Mouse (Mus musculus) hindbrain, postnatal 0 days (tissue): Measurements from ENCODE around the gene Plscr5. TPM values are rescaled to one million over a fixed set of nuclear protein-coding genes. Genes with fewer than 3 reads are reported as not detected.
A peak's percentile ranks its signal among the peaks of the same experiment; 100 is the strongest.

Experiments
- ATAC-seq: fragments of 200-750 bp; cut with Nextera tagmentation; 2 replicates; pipeline ENCODE4 v1.8.0; 2017; ENCODE audit warnings: mild to moderate bottlenecking, moderate TSS enrichment, moderate library complexity
- DNase-seq: peaks from one replicate; pipeline ENCODE4 v3.0.0-alpha.2; 2015; ENCODE audit warnings: low spot score
- H3K27ac ChIP-seq: fragments of 300-500 bp; sonication (generic); 2 replicates; pipeline ENCODE4 v1.5.1; 2014; ENCODE audit warnings: mild to moderate bottlenecking
- H3K27me3 ChIP-seq: fragments of 300-500 bp; sonication (generic); 2 replicates; pipeline ENCODE4 v1.6.1; 2014; ENCODE audit warnings: low read length, mixed read lengths; ENCODE audit not compliant: insufficient read depth
- H3K36me3 ChIP-seq: fragments of 300-500 bp; sonication (generic); 2 replicates; pipeline ENCODE4 v1.6.1; 2014; ENCODE audit warnings: low read length, mixed read lengths; ENCODE audit not compliant: insufficient read depth
- H3K4me1 ChIP-seq: fragments of 300-500 bp; sonication (generic); 2 replicates; pipeline ENCODE4 v1.6.1; 2014; ENCODE audit warnings: antibody characterized with exemption, low read length, mixed read lengths; ENCODE audit not compliant: insufficient read depth
- H3K4me2 ChIP-seq: fragments of 300-500 bp; sonication (generic); 2 replicates; pipeline ENCODE4 v1.6.1; 2014; ENCODE audit warnings: low read depth, mild to moderate bottlenecking, low read length, moderate library complexity, mixed read lengths
- H3K4me3 ChIP-seq: fragments of 300-500 bp; sonication (generic); 2 replicates; pipeline ENCODE4 v1.5.1; 2014; ENCODE audit warnings: low read length
- H3K9ac ChIP-seq: fragments of 300-500 bp; sonication (generic); replicated peaks from 2 replicates; pipeline ENCODE4 v1.6.1; 2014; ENCODE audit warnings: mild to moderate bottlenecking, low read length, moderate library complexity, mixed read lengths
- H3K9me3 ChIP-seq: fragments of 300-500 bp; sonication (generic); 2 replicates; pipeline ENCODE4 v1.6.1; 2016; ENCODE audit warnings: low read length, mixed read lengths
- CTCF ChIP-seq: IDR thresholded peaks from 2 replicates; pipeline ENCODE4 v1.5.1; 2016; ENCODE audit warnings: antibody characterized with exemption, control low read depth, low read depth
- WGBS: fragments of 180-500 bp; shearing (Covaris S2); extraction: QIAGEN DNeasy Blood & Tissue Kit; methylation state at CpG from one replicate; pipeline ENCODE4 v1.1.7; 2014; 5-methylcytosine and 5-hydroxymethylcytosine counted together
- polyA plus RNA-seq: library from polyadenylated mRNA; unstranded; fragments of >200 nt; fragmentation: Nextera tagmentation; extraction: Ambion mirVana; gene quantifications from 2 replicates; pipeline ENCODE4 v1.2.1, GENCODE M21; 2015
- total RNA-seq: library from RNA; depleted of rRNA; stranded (reverse); fragments of >200 nt; gene quantifications from 2 replicates; pipeline ENCODE4 v1.2.3, GENCODE M21; 2014

Gene Plscr5
- total and polyA plus RNA-seq, 2 experiments from 2014 or later, result 0.26 to 0.60 TPM

DNA sequence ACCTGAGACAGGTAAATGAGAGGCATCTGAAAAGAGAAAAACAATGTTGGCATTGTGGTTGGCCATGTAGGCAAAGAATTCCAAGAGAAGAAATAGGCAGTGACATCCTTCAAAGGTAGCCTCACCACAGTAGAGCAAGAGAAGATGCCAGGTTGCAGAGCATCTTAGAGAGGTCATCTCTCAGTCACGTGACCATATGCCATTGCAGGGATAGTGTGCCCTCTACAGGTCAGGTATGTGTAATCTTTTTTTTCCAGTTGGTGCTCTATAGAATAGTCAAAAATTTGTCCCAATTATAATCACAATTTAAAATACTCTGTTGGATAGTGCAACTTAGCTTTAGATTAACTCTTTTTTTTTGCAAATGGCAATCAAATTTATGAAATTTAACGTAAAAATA is 1.4 kb upstream of the Plscr5 start:
- Histone ChIP-seq H3K9ac (no peak overlapping the region), H3K4me1 (no peaks in the 10 kb centered on the region), H3K9me3 (no peaks in the 10 kb centered on the region), H3K27ac (no peak overlapping the region), H3K4me3 (no peak overlapping the region), H3K27me3 (no peaks in the 10 kb centered on the region), H3K4me2 (no peak overlapping the region), H3K36me3 (no peaks in the 10 kb centered on the region)
- ATAC-seq, result no peak
- DNase-seq, result no peak
- no peak for TF ChIP-seq CTCF
- 85% methylated on average over 2 of the region's 2 CpGs for WGBS

DNA sequence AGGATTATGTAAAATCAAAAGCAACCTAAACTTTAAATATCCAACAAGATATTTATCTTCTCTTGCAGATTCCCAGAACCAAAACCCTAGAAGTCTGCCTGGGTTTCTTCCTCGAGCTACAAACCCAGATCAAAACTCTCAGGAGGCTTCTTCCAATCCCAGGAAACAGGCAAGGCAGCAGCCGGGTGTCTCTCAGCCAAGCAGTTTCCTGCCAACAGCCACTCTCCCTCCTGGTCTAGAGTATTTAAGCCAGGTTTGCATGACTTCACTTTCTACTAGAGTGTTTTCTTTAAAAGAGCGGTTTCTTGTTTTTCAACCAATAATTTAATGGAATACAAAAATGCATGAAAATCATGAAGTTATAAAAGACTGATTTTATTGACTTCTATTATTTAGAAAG is 5.7 kb downstream of the Plscr5 start:
- no peak overlapping the region for H3K9ac ChIP-seq
- peak; percentile 43 for DNase-seq
- no peak overlapping the region for H3K4me3 ChIP-seq
- H3K4me2 ChIP-seq, result no peak overlapping the region
- no peak overlapping the region for H3K27ac ChIP-seq
- H3K27me3 ChIP-seq, result no peaks in the 10 kb centered on the region
- no peaks in the 10 kb centered on the region for H3K9me3 ChIP-seq
- H3K4me1 ChIP-seq, result no peaks in the 10 kb centered on the region
- TF ChIP-seq CTCF, result no peak
- WGBS, result 48% methylated on average over 3 of the region's 3 CpGs
- ATAC-seq, result no peak
- H3K36me3 ChIP-seq, result no peaks in the 10 kb centered on the region

- H3K4me2 ChIP-seq, result no peak overlapping the region
- ATAC-seq (peak; percentile 74), DNase-seq (peak; percentile 46)
- H3K4me1 ChIP-seq, result no peaks in the 10 kb centered on the region
- no peak for TF ChIP-seq CTCF
- H3K9ac ChIP-seq, result no peak overlapping the region
- H3K4me3 ChIP-seq, result no peak overlapping the region
- 56% methylated on average over 5 of the region's 5 CpGs for WGBS
- no peaks in the 10 kb centered on the region for H3K36me3 ChIP-seq
- H3K9me3 ChIP-seq, result no peaks in the 10 kb centered on the region
- H3K27ac ChIP-seq, result no peak overlapping the region
- no peaks in the 10 kb centered on the region for H3K27me3 ChIP-seq
Measured at GRCm38 (mm10) chr9:92199564-92199963, 6.8 kb downstream of the Plscr5 start.

GRCm38 (mm10) chr9:92204397-92204796 is 11.7 kb downstream of the Plscr5 start:
- ATAC-seq, result no peak
- TF ChIP-seq CTCF, result no peak
- H3K4me3 ChIP-seq, result no peak overlapping the region

GRCm38 (mm10) chr9:92207307-92207706 is 14.6 kb downstream of the Plscr5 start:
- 28% methylated on average over 4 of the region's 4 CpGs for WGBS
- DNase-seq (peak; percentile 88), ATAC-seq (no peak)
- no peak overlapping the region for H3K27ac ChIP-seq
- 0 out of 2 replicates have a peak overlapping the region, but pooled peaks have one; percentile 10 for H3K4me2 ChIP-seq
- TF ChIP-seq CTCF, result peak; percentile 66
- H3K36me3 ChIP-seq, result no peaks in the 10 kb centered on the region
- no peaks in the 10 kb centered on the region for H3K4me1 ChIP-seq
- no peak overlapping the region for H3K9ac ChIP-seq
- no peaks in the 10 kb centered on the region for H3K9me3 ChIP-seq
- H3K4me3 ChIP-seq, result no peak overlapping the region
- no peaks in the 10 kb centered on the region for H3K27me3 ChIP-seq

More at GRCm38 (mm10) chr9:92204397-92204796, 11.7 kb downstream of the Plscr5 start:
- Histone ChIP-seq H3K27ac (no peak overlapping the region), H3K9me3 (no peaks in the 10 kb centered on the region), H3K36me3 (no peaks in the 10 kb centered on the region), H3K9ac (no peak overlapping the region), H3K27me3 (no peaks in the 10 kb centered on the region), H3K4me2 (no peak overlapping the region), H3K4me1 (no peaks in the 10 kb centered on the region)
- 76% methylated on average over 2 of the region's 2 CpGs for WGBS
- no peak for DNase-seq

- TF ChIP-seq CTCF, result no peak
- ATAC-seq, result no peak
Measured at GRCm38 (mm10) chr9:92207757-92208156, 15.0 kb downstream of the Plscr5 start.

GRCm38 (mm10) chr9:92209850-92210249 is 17.1 kb downstream of the Plscr5 start:
- 80% methylated on average over 3 of the region's 3 CpGs for WGBS
- Histone ChIP-seq H3K4me2 (no peak overlapping the region), H3K36me3 (no peaks in the 10 kb centered on the region), H3K9ac (no peak overlapping the region), H3K9me3 (no peaks in the 10 kb centered on the region), H3K27me3 (no peaks in the 10 kb centered on the region), H3K27ac (no peak overlapping the region), H3K4me1 (no peaks in the 10 kb centered on the region), H3K4me3 (no peak overlapping the region)
- TF ChIP-seq CTCF, result no peak
- DNase-seq (no peak), ATAC-seq (no peak)

More at GRCm38 (mm10) chr9:92207757-92208156, 15.0 kb downstream of the Plscr5 start:
- Histone ChIP-seq H3K9ac (no peak overlapping the region), H3K4me3 (no peak overlapping the region), H3K27ac (no peak overlapping the region), H3K4me1 (no peaks in the 10 kb centered on the region), H3K27me3 (no peaks in the 10 kb centered on the region), H3K9me3 (no peaks in the 10 kb centered on the region), H3K4me2 (0 out of 2 replicates have a peak overlapping the region, but pooled peaks have one; percentile 10), H3K36me3 (no peaks in the 10 kb centered on the region)
- WGBS, result 72% methylated on average over 8 of the region's 8 CpGs
- DNase-seq, result no peak
